Mouse (Mus musculus): ENCODE measurements around the gene Tbrg4.

Gene Tbrg4

GRCm38 (mm10) chr11:6590933-6591675, 34.8 kb downstream of the Tbrg4 start:
- peak in 1 of 2 experiments; percentile 44 for DNase-seq (ENCODE audit: low spot score in 2 of 2)

GRCm38 (mm10) chr11:6589838-6590237, 36.0 kb downstream of the Tbrg4 start:
- no peak for DNase-seq (ENCODE audit: low spot score in 2 of 2)

GRCm38 (mm10) chr11:6588295-6588694, 37.6 kb downstream of the Tbrg4 start:
- DNase-seq (ENCODE audit: low spot score in 2 of 2) = peak in 1 of 2 experiments; percentile 51

GRCm38 (mm10) chr11:6587249-6587940, 38.5 kb downstream of the Tbrg4 start:
- DNase-seq (ENCODE audit: low spot score in 2 of 2) = peak in 1 of 2 experiments; percentile 31

- peak in 1 of 2 experiments; percentile 62 for DNase-seq (ENCODE audit: low spot score in 2 of 2)
Observed at GRCm38 (mm10) chr11:6586660-6587059, 39.2 kb downstream of the Tbrg4 start.

GRCm38 (mm10) chr11:6585748-6586147, 40.1 kb downstream of the Tbrg4 start:
- DNase-seq (ENCODE audit: low spot score in 2 of 2) = peak in 1 of 2 experiments; percentile 34

GRCm38 (mm10) chr11:6581560-6581959, 44.3 kb downstream of the Tbrg4 start:
- peak; percentile 18 to 68 for DNase-seq (ENCODE audit: low spot score in 2 of 2)

GRCm38 (mm10) chr11:6580065-6580750, 45.7 kb downstream of the Tbrg4 start:
- DNase-seq (ENCODE audit: low spot score in 2 of 2) = no peak

GRCm38 (mm10) chr11:6579361-6579760, 46.5 kb downstream of the Tbrg4 start:
- DNase-seq (ENCODE audit: low spot score in 2 of 2) = no peak

- peak in 1 of 2 experiments; percentile 31 for DNase-seq (ENCODE audit: low spot score in 2 of 2)
Observed at GRCm38 (mm10) chr11:6576151-6576550, 49.7 kb downstream of the Tbrg4 start.

- no peak for DNase-seq (ENCODE audit: low spot score in 2 of 2)
Observed at GRCm38 (mm10) chr11:6569410-6569777, 56.5 kb downstream of the Tbrg4 start.

GRCm38 (mm10) chr11:6568584-6569409, 57.1 kb downstream of the Tbrg4 start:
- no peak for DNase-seq (ENCODE audit: low spot score in 2 of 2)

GRCm38 (mm10) chr11:6567951-6568350, 57.9 kb downstream of the Tbrg4 start:
- DNase-seq (ENCODE audit: low spot score in 2 of 2) = no peak

- DNase-seq (ENCODE audit: low spot score in 2 of 2) = no peak
Observed at GRCm38 (mm10) chr11:6566496-6566895, 59.4 kb downstream of the Tbrg4 start.
